Mouse (Mus musculus): Measurements from ENCODE around the gene Smagp. TPM values are rescaled to one million over a fixed set of nuclear protein-coding genes. Genes with fewer than 3 reads are reported as not detected.

Smagp gene
- polyA plus RNA-seq, 1 experiment from 2014 or later: 21.7 TPM

DNA sequence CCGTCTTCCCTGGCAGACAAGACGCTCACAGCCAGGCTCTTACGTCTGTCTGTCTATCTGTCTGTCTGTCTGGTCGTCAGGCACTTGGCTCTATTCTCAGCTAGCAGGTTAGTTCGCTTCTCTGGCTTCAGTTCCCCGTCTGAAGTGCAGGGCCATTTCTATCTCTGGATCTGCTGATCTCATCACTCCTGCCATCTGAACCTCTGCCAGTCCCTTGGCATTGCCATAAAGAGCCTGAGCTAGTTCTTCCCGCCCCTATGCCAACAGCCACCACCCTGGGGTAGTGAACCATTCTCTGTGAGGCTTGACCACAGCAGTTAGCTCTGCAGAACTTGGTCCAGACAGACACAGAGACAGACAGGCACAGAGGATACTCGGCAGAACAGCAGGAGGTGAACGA is 23.6 kb upstream of the Smagp start:
- WGBS (ENCODE audit: insufficient replicate concordance): 78% methylated on average over 9 of the region's 9 CpGs

DNA sequence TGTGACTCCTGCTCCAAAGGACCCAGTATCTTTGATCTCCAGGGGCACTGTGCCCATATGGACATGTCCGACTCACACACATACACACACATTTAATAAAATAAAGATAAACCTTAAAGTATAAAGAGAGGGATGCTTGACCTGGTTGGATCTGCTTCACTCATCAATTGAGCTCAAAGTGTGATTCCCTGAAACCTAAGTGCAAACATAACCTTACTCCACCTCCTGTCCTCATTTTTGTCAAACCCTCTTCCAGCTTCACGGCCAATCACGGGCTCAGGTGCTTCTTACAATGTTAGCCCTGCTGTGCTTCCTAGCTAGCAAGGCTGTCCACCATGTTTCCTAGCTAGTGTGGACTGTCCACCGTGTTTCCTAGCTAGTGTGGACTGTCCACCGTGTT is 18.5 kb upstream of the Smagp start:
- Histone ChIP-seq H3K4me1 (ENCODE audit: insufficient read depth) (0 out of 2 replicates have a peak, but pooled peaks cover 7% of the 10 kb centered on the region), H3K36me3 (replicated peaks; ENCODE audit: insufficient read depth, low read length) (peaks cover 7% of the 10 kb centered on the region), H3K27me3 (ENCODE audit: insufficient read depth, low read length) (no peaks in the 10 kb centered on the region), H3K9ac (replicated peaks) (no peak overlapping the region), H3K4me2 (ENCODE audit: low read depth, low read length) (no peak overlapping the region), H3K9me3 (ENCODE audit: low read length) (no peaks in the 10 kb centered on the region), H3K27ac (ENCODE audit: low read depth) (no peak overlapping the region), H3K4me3 (ENCODE audit: low read depth, low read length) (no peak overlapping the region)
- ATAC-seq (no peak), DNase-seq (no peak)
- WGBS (ENCODE audit: insufficient replicate concordance): 77% methylated on average over 5 of the region's 5 CpGs
- TF ChIP-seq CTCF (IDR thresholded peaks at IDR 0.05; ENCODE audit: low read depth): no peak
- no peak for TF ChIP-seq EP300 (IDR thresholded peaks at IDR 0.05; ENCODE audit: low read depth)

More for the DNA sequence above, 23.6 kb upstream of the Smagp start:
- TF ChIP-seq CTCF (IDR thresholded peaks at IDR 0.05; ENCODE audit: low read depth): no peak
- TF ChIP-seq EP300 (IDR thresholded peaks at IDR 0.05; ENCODE audit: low read depth): no peak
- Histone ChIP-seq H3K4me1 (ENCODE audit: insufficient read depth) (peaks cover 14% of the 10 kb centered on the region), H3K4me3 (ENCODE audit: low read depth, low read length) (no peak overlapping the region), H3K27me3 (ENCODE audit: insufficient read depth, low read length) (no peaks in the 10 kb centered on the region), H3K36me3 (replicated peaks; ENCODE audit: insufficient read depth, low read length) (peaks cover 10% of the 10 kb centered on the region), H3K27ac (ENCODE audit: low read depth) (no peak overlapping the region), H3K9ac (replicated peaks) (no peak overlapping the region), H3K4me2 (ENCODE audit: low read depth, low read length) (no peak overlapping the region), H3K9me3 (ENCODE audit: low read length) (no peaks in the 10 kb centered on the region)
- ATAC-seq (no peak), DNase-seq (no peak)

DNA sequence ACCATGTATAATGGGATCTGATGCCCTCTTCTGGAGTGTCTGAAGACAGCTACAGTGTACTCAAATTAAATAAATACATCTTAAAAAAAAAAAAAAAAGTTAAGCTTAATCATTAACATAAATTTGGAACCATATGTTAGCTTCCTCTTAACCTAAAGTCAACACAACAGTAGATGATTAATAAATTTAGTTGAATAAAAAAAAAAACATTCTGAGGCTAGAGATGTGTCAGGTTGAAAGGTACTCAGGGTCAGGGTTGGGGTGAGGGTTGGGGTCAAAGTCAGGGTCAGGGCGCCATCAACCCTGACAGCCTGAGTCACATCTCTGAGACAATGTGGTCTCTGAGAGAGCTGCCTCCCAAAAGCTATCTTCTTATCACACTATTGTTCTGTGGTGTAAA is 17.5 kb upstream of the Smagp start:
- H3K4me3 ChIP-seq (ENCODE audit: low read depth, low read length): no peak overlapping the region
- WGBS (ENCODE audit: insufficient replicate concordance): 65% methylated on average over 1 of the region's 1 CpGs
- peaks cover 5% of the 10 kb centered on the region for H3K36me3 ChIP-seq (replicated peaks; ENCODE audit: insufficient read depth, low read length)
- DNase-seq (no peak), ATAC-seq (no peak)
- no peaks in the 10 kb centered on the region for H3K9me3 ChIP-seq (ENCODE audit: low read length)
- H3K27ac ChIP-seq (ENCODE audit: low read depth): no peak overlapping the region
- TF ChIP-seq CTCF (IDR thresholded peaks at IDR 0.05; ENCODE audit: low read depth) (no peak), EP300 (IDR thresholded peaks at IDR 0.05; ENCODE audit: low read depth) (no peak)
- no peaks in the 10 kb centered on the region for H3K27me3 ChIP-seq (ENCODE audit: insufficient read depth, low read length)
- no peak overlapping the region for H3K4me2 ChIP-seq (ENCODE audit: low read depth, low read length)
- H3K4me1 ChIP-seq (ENCODE audit: insufficient read depth): 0 out of 2 replicates have a peak, but pooled peaks cover 7% of the 10 kb centered on the region
- no peak overlapping the region for H3K9ac ChIP-seq (replicated peaks)

DNA sequence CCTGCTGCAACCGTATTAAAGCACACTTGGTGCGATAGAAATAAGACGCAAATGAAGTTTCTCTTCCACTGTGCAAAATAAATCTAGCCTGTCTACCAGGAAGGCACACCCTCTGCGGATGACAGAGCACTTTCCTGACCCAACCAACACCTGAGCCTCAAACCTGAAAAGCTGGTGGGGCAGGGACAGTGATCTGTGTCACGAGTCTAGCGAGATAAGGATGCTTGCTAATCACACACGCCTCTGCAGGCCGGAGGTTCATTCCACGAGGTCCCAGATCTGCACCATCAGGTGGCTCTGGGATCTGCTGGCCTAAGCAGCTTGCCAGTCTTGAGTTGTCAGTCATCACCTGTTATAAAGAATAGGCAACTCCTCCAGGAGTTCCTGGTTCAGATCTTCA is 14.9 kb upstream of the Smagp start:
- H3K4me1 ChIP-seq (ENCODE audit: insufficient read depth): 0 out of 2 replicates have a peak, but pooled peaks cover 7% of the 10 kb centered on the region
- H3K9me3 ChIP-seq (ENCODE audit: low read length): no peaks in the 10 kb centered on the region
- H3K27ac ChIP-seq (ENCODE audit: low read depth): no peak overlapping the region
- no peak for DNase-seq
- 66% methylated on average over 9 of the region's 9 CpGs for WGBS (ENCODE audit: insufficient replicate concordance)
- H3K36me3 ChIP-seq (replicated peaks; ENCODE audit: insufficient read depth, low read length): peaks cover 4% of the 10 kb centered on the region
- H3K4me3 ChIP-seq (ENCODE audit: low read depth, low read length): no peak overlapping the region
- ATAC-seq: no peak
- no peak overlapping the region for H3K4me2 ChIP-seq (ENCODE audit: low read depth, low read length)
- TF ChIP-seq EP300 (IDR thresholded peaks at IDR 0.05; ENCODE audit: low read depth) (no peak), CTCF (IDR thresholded peaks at IDR 0.05; ENCODE audit: low read depth) (no peak)
- H3K27me3 ChIP-seq (ENCODE audit: insufficient read depth, low read length): no peaks in the 10 kb centered on the region
- H3K9ac ChIP-seq (replicated peaks): no peak overlapping the region

DNA sequence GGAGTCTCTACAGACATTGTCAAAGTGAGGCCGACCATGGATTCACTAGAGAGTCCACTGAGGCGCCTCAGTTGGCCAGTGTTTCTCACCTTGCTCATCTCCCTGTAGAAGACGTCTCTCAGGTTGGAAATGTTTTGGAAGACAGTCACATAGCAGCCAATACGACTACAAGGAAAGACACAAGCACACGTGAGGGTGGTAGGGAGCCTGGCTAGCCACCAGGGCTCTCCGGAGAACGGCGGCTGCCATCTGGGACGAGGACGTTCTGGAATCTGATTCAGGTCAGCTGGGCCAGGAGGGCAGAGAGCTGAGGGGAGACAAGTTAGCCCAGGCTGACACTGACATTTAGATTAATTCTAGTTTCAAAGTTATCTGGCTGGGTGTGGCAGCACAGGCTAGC is 13.4 kb upstream of the Smagp start:
- Histone ChIP-seq H3K4me2 (ENCODE audit: low read depth, low read length) (no peak overlapping the region), H3K27ac (ENCODE audit: low read depth) (no peak overlapping the region), H3K27me3 (ENCODE audit: insufficient read depth, low read length) (no peaks in the 10 kb centered on the region), H3K9ac (replicated peaks) (no peak overlapping the region), H3K4me3 (ENCODE audit: low read depth, low read length) (no peak overlapping the region), H3K9me3 (ENCODE audit: low read length) (no peaks in the 10 kb centered on the region), H3K36me3 (replicated peaks; ENCODE audit: insufficient read depth, low read length) (no peaks in the 10 kb centered on the region; the same call in 1 of the 2 replicates), H3K4me1 (ENCODE audit: insufficient read depth) (0 out of 2 replicates have a peak, but pooled peaks cover 4% of the 10 kb centered on the region)
- 90% methylated on average over 10 of the region's 10 CpGs for WGBS (ENCODE audit: insufficient replicate concordance)
- ATAC-seq: no peak
- TF ChIP-seq EP300 (IDR thresholded peaks at IDR 0.05; ENCODE audit: low read depth) (no peak), CTCF (IDR thresholded peaks at IDR 0.05; ENCODE audit: low read depth) (no peak)
- DNase-seq: no peak

DNA sequence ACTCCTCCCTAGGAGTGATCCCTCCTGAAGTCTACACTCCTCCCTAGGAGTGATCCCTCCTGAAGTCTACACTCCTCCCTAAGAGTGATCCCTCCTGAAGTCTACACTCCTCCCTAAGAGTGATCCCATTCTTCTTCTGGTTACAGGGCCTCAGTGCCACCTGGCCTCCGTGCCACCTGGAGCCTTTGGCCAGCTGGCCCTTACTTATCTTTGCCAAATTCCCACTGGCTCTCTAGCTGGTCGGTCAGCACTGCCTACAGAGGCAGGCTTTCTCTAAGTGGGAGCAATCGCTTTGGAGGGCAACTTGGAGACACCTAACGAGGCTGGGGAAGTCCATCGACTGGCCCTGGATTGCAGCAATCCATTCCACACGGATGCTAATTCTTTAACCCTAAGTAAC is 9.4 kb upstream of the Smagp start:
- Histone ChIP-seq H3K4me2 (ENCODE audit: low read depth, low read length) (no peak overlapping the region), H3K27ac (ENCODE audit: low read depth) (no peak overlapping the region), H3K36me3 (replicated peaks; ENCODE audit: insufficient read depth, low read length) (peaks cover 2% of the 10 kb centered on the region; the same call in 1 of the 2 replicates), H3K9ac (replicated peaks) (no peak overlapping the region), H3K9me3 (ENCODE audit: low read length) (no peaks in the 10 kb centered on the region), H3K4me1 (ENCODE audit: insufficient read depth) (no peaks in the 10 kb centered on the region), H3K27me3 (ENCODE audit: insufficient read depth, low read length) (no peaks in the 10 kb centered on the region), H3K4me3 (ENCODE audit: low read depth, low read length) (no peak overlapping the region)
- DNase-seq (no peak), ATAC-seq (no peak)
- WGBS (ENCODE audit: insufficient replicate concordance): 86% methylated on average over 6 of the region's 6 CpGs
- TF ChIP-seq EP300 (IDR thresholded peaks at IDR 0.05; ENCODE audit: low read depth) (no peak), CTCF (IDR thresholded peaks at IDR 0.05; ENCODE audit: low read depth) (no peak)

DNA sequence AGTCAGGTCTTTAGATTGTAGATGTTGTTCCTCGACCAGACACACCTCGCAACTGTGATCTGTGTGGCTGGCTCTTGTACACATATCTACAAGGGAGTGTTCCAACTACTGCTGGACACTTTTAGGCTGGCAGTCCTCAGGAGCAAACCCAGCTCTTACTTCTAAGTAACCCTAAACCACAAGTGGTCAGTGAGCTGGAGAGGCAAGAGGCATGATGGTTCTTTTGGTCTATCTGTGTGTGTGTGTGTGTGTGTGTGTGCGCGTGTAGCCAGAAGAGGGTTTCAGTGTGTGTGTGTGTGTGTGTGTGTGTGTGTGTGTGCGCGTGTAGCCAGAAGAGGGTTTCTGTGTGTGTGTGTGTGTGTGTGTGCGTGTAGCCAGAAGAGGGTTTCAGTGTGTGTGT is 5.7 kb upstream of the Smagp start:
- no peaks in the 10 kb centered on the region for H3K9me3 ChIP-seq (ENCODE audit: low read length)
- no peak overlapping the region for H3K9ac ChIP-seq (replicated peaks)
- no peak overlapping the region for H3K4me3 ChIP-seq (ENCODE audit: low read depth, low read length)
- ATAC-seq (no peak), DNase-seq (no peak)
- H3K27ac ChIP-seq (ENCODE audit: low read depth): no peak overlapping the region
- H3K27me3 ChIP-seq (ENCODE audit: insufficient read depth, low read length): no peaks in the 10 kb centered on the region
- TF ChIP-seq CTCF (IDR thresholded peaks at IDR 0.05; ENCODE audit: low read depth): no peak
- no peak for TF ChIP-seq EP300 (IDR thresholded peaks at IDR 0.05; ENCODE audit: low read depth)
- H3K36me3 ChIP-seq (replicated peaks; ENCODE audit: insufficient read depth, low read length): peaks cover 2% of the 10 kb centered on the region; the same call in 1 of the 2 replicates
- WGBS (ENCODE audit: insufficient replicate concordance): 90% methylated on average over 5 of the region's 7 CpGs
- H3K4me2 ChIP-seq (ENCODE audit: low read depth, low read length): no peak overlapping the region
- no peaks in the 10 kb centered on the region for H3K4me1 ChIP-seq (ENCODE audit: insufficient read depth)
